Mouse (Mus musculus) kidney, adult 2 months (tissue): ENCODE results near the gene Spc24.

Source experiments
- CTCF ChIP-seq: fragments of 200-500 bp; conservative IDR thresholded peaks from 2 replicates; pipeline ENCODE4 v1.5.1; 2011; ENCODE audit warnings: low read depth, mild to moderate bottlenecking, control low read depth, low read length, moderate library complexity, mixed read lengths; ENCODE audit not compliant: insufficient read depth, insufficient read length
- POLR2A ChIP-seq: fragments of 200-500 bp; IDR thresholded peaks from one replicate; pipeline ENCODE4 v1.6.1; 2011; ENCODE audit warnings: low read depth, low read length, control low read depth

- TF ChIP-seq POLR2A (no peak), CTCF (no peak)
Measured at GRCm38 (mm10) chr9:21733989-21734388, 26.1 kb downstream of the Spc24 start.
